Mouse (Mus musculus): ENCODE results near the gene Tecpr2.

DNA sequence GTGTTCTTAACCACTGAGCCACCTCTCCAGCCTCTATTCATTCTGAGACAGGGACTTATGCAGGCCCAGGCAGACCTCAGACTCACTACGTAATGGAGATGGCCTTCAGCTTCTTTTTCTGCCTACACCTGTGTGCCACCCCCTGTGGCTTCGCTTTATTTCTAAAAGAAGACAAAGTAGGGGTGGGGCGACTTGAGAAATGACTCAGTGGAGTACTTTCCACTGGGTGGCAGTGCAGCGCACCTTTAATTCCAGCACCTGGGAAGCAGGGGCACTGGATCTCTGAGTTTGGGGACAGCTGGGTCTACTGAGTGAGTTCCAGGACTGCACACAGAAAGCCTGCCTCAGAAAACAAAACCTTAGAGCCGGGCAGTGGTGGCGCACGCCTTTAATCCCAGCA lies 6.8 kb upstream of the Tecpr2 start:
- TF ChIP-seq EP300 (IDR thresholded peaks at IDR 0.05; ENCODE audit: low read depth), result no peak
- TF ChIP-seq CTCF (IDR thresholded peaks at IDR 0.05; ENCODE audit: low read depth), result 0 out of 2 replicates have a peak, but pooled peaks have one; percentile 32
